Mouse (Mus musculus): ENCODE data around the gene Tdrd6.

GRCm38 (mm10) chr17:43590531-43590930 is 39.6 kb downstream of the Tdrd6 start:
- TF ChIP-seq GATA1 (IDR thresholded peaks at IDR 0.05; ENCODE audit: borderline replicate concordance, low read length) (no peak), FLI1 (IDR thresholded peaks at IDR 0.05; ENCODE audit: low read length) (no peak)

Data from megakaryocyte, embryonic 14.5 days (primary cell).